Mouse (Mus musculus): ENCODE data around the gene Iqschfp. TPM values are rescaled to one million over a fixed set of nuclear protein-coding genes. Genes with fewer than 3 reads are reported as not detected.

Iqschfp gene
- polyA plus RNA-seq, 1 experiment from 2014 or later: 0.54 TPM

GRCm38 (mm10) chr3:68511744-68512143 is 619.7 kb downstream of the Iqschfp start:
- Histone ChIP-seq H3K4me2 (no peak overlapping the region), H3K27ac (no peak overlapping the region), H3K9ac (no peak overlapping the region), H3K4me1 (peaks cover 12% of the 10 kb centered on the region), H3K9me3 (no peaks in the 10 kb centered on the region), H3K4me3 (no peak overlapping the region), H3K36me3 (no peaks in the 10 kb centered on the region), H3K27me3 (no peaks in the 10 kb centered on the region)
- ATAC-seq (ENCODE audit: insufficient number of reproducible peaks, low FRiP score, low TSS enrichment, low read depth): no peak
- 86% methylated on average over 4 of the region's 4 CpGs for WGBS

GRCm38 (mm10) chr3:68512327-68512726 is 620.3 kb downstream of the Iqschfp start:
- no peak overlapping the region for H3K4me3 ChIP-seq
- H3K27me3 ChIP-seq: no peaks in the 10 kb centered on the region
- ATAC-seq (ENCODE audit: insufficient number of reproducible peaks, low FRiP score, low TSS enrichment, low read depth): no peak
- H3K9me3 ChIP-seq: no peaks in the 10 kb centered on the region
- H3K4me2 ChIP-seq: no peak overlapping the region
- no peaks in the 10 kb centered on the region for H3K36me3 ChIP-seq
- 66% methylated on average over 11 of the region's 11 CpGs for WGBS
- peaks cover 12% of the 10 kb centered on the region for H3K4me1 ChIP-seq
- H3K9ac ChIP-seq: no peak overlapping the region
- no peak overlapping the region for H3K27ac ChIP-seq

- ATAC-seq (ENCODE audit: insufficient number of reproducible peaks, low FRiP score, low TSS enrichment, low read depth): no peak
- no peak overlapping the region for H3K27ac ChIP-seq
- no peak overlapping the region for H3K4me2 ChIP-seq
- H3K9me3 ChIP-seq: no peaks in the 10 kb centered on the region
- no peak overlapping the region for H3K9ac ChIP-seq
- H3K4me1 ChIP-seq: peaks cover 10% of the 10 kb centered on the region
- no peaks in the 10 kb centered on the region for H3K27me3 ChIP-seq
- H3K36me3 ChIP-seq: no peaks in the 10 kb centered on the region
- no peak overlapping the region for H3K4me3 ChIP-seq
- WGBS: 63% methylated on average over 7 of the region's 7 CpGs
These were observed 621.5 kb downstream of the Iqschfp start for GRCm38 (mm10) chr3:68513340-68514119.

- 88% methylated on average over 3 of the region's 3 CpGs for WGBS
- Histone ChIP-seq H3K27ac (no peak overlapping the region), H3K4me1 (peaks cover 5% of the 10 kb centered on the region), H3K9me3 (no peaks in the 10 kb centered on the region), H3K9ac (no peak overlapping the region), H3K4me3 (no peak overlapping the region), H3K36me3 (no peaks in the 10 kb centered on the region), H3K4me2 (no peak overlapping the region), H3K27me3 (no peaks in the 10 kb centered on the region)
- no peak for ATAC-seq (ENCODE audit: insufficient number of reproducible peaks, low FRiP score, low TSS enrichment, low read depth)
These were observed 622.1 kb downstream of the Iqschfp start for GRCm38 (mm10) chr3:68514120-68514497.

DNA sequence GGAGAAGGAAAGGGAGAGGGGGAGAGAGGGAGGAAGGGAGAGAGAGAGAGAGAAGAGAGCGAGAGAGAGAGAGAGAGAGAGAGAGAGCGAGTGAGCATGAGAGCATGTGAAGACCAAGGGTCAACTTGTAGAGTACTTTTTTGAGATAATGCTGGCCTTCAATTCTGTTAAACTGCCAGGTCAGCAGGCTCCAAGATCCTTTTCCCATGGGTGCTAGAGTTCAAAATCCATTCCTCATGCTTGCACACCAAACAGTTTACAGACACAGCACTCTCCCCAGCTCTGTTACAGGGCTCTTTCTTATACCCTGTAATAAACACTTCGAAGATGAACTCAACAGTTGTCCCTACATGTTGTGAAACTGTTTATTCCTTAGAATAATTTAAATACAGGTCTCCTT is 622.7 kb downstream of the Iqschfp start:
- WGBS: 89% methylated on average over 3 of the region's 3 CpGs
- H3K4me2 ChIP-seq: no peak overlapping the region
- no peak for ATAC-seq (ENCODE audit: insufficient number of reproducible peaks, low FRiP score, low TSS enrichment, low read depth)

DNA sequence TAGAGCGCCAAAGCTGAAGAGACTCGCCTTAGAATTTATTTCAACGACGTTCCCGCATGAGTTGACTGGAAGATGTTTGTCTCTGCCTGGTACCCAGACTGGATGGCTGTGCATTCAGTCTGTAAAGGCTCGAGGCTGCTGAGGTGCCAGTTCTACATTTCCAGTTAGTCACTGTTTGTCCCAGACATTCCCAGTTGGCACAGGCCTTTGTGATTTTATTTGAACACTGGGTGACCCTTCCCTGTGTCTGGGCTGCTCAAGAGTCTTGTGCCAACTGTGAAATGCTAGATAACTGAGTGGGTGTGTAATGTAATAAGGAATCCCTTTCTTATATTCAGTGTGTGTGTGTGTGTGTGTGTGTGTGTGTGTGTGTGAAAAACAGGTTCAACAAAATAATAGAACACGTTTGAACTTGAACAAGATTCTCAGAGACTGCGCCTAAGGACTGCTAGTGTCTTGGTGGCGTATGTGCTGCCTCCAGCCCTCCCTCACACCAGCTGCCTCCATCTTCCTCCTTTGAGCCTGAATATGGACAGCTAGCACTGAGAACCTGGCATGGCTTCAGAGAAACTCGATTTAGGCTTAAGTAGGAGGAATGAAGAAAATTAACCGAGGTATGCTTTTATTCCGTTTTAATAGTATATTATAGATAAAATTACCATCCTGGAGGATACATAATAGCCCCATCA is 624.5 kb downstream of the Iqschfp start:
- Histone ChIP-seq H3K27ac (no peak overlapping the region), H3K9me3 (no peaks in the 10 kb centered on the region), H3K9ac (no peak overlapping the region), H3K4me2 (no peak overlapping the region), H3K4me1 (peaks cover 2% of the 10 kb centered on the region; the same call in 1 of the 2 replicates), H3K4me3 (no peak overlapping the region), H3K27me3 (no peaks in the 10 kb centered on the region), H3K36me3 (no peaks in the 10 kb centered on the region)
- no peak for ATAC-seq (ENCODE audit: insufficient number of reproducible peaks, low FRiP score, low TSS enrichment, low read depth)
- 67% methylated on average over 12 of the region's 12 CpGs for WGBS

More for the DNA sequence above, 622.7 kb downstream of the Iqschfp start:
- Histone ChIP-seq H3K4me3 (no peak overlapping the region), H3K9ac (no peak overlapping the region), H3K4me1 (peaks cover 2% of the 10 kb centered on the region; the same call in 1 of the 2 replicates), H3K27ac (no peak overlapping the region), H3K9me3 (no peaks in the 10 kb centered on the region), H3K36me3 (no peaks in the 10 kb centered on the region), H3K27me3 (no peaks in the 10 kb centered on the region)

DNA sequence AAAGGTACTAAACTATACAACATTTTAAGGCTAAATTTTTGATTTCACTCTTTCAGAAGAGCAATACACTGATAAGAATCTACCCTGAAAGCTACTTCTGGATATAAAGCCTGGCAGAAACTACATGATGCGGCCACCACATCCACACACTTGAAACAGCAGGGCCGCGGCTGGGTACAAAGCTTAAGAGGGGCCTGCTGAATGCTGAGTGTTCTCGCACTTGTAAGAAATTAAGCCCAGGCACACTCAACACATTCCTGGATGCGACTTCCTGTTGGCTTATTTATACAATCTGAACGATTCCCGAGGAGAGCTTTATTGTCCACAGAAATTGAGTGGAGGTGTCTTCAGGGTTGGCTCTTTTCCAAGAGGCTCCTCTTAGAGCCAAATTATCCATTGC is 625.2 kb downstream of the Iqschfp start:
- Histone ChIP-seq H3K4me2 (no peak overlapping the region), H3K4me1 (peaks cover 2% of the 10 kb centered on the region; the same call in 1 of the 2 replicates), H3K27me3 (no peaks in the 10 kb centered on the region), H3K9ac (no peak overlapping the region), H3K4me3 (no peak overlapping the region), H3K9me3 (no peaks in the 10 kb centered on the region), H3K27ac (no peak overlapping the region), H3K36me3 (no peaks in the 10 kb centered on the region)
- no peak for ATAC-seq (ENCODE audit: insufficient number of reproducible peaks, low FRiP score, low TSS enrichment, low read depth)
- 27% methylated on average over 7 of the region's 7 CpGs for WGBS

GRCm38 (mm10) chr3:68518041-68518440 is 626.0 kb downstream of the Iqschfp start:
- Histone ChIP-seq H3K27ac (no peak overlapping the region), H3K9ac (no peak overlapping the region), H3K36me3 (no peaks in the 10 kb centered on the region), H3K4me1 (peaks cover 2% of the 10 kb centered on the region; the same call in 1 of the 2 replicates), H3K4me2 (no peak overlapping the region), H3K27me3 (no peaks in the 10 kb centered on the region), H3K9me3 (no peaks in the 10 kb centered on the region), H3K4me3 (no peak overlapping the region)
- 64% methylated on average over 8 of the region's 8 CpGs for WGBS
- ATAC-seq (ENCODE audit: insufficient number of reproducible peaks, low FRiP score, low TSS enrichment, low read depth): no peak

GRCm38 (mm10) chr3:68518586-68518985 is 626.6 kb downstream of the Iqschfp start:
- WGBS: 91% methylated on average over 5 of the region's 5 CpGs
- no peak overlapping the region for H3K4me2 ChIP-seq
- no peak overlapping the region for H3K9ac ChIP-seq
- H3K27me3 ChIP-seq: no peaks in the 10 kb centered on the region
- ATAC-seq (ENCODE audit: insufficient number of reproducible peaks, low FRiP score, low TSS enrichment, low read depth): no peak
- no peaks in the 10 kb centered on the region for H3K9me3 ChIP-seq
- no peak overlapping the region for H3K27ac ChIP-seq
- no peaks in the 10 kb centered on the region for H3K36me3 ChIP-seq
- peaks cover 2% of the 10 kb centered on the region; the same call in 1 of the 2 replicates for H3K4me1 ChIP-seq
- H3K4me3 ChIP-seq: no peak overlapping the region

DNA sequence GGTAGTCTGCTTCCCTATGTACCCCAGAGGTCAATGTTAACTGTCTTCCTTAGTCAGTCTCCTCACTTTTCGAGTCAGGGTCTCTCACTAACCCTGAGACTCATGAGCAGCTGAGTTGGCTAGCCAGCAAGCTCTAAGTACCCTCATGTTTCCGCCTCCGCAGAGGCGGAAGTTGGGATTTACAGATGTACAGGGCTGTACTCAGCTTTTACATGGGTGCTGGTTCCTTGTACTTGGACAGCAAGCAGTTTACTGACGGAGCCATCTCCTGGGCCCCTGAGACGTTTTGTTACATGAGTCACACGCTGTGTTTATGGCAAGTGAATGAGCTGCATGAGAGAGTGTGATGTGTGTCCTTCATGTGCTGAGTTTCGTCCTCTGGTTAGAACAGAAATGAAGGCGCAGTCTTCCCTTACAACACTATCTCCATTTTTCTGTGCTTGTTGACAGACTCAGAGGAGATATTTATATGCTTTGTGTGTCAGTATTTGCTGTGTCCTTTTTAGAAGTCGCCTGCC is 633.4 kb downstream of the Iqschfp start:
- Histone ChIP-seq H3K4me3 (no peak overlapping the region), H3K36me3 (no peaks in the 10 kb centered on the region), H3K4me2 (no peak overlapping the region), H3K9ac (no peak overlapping the region), H3K4me1 (no peaks in the 10 kb centered on the region), H3K27me3 (no peaks in the 10 kb centered on the region), H3K27ac (no peak overlapping the region), H3K9me3 (no peaks in the 10 kb centered on the region)
- no peak for ATAC-seq (ENCODE audit: insufficient number of reproducible peaks, low FRiP score, low TSS enrichment, low read depth)
- WGBS: 83% methylated on average over 10 of the region's 10 CpGs

DNA sequence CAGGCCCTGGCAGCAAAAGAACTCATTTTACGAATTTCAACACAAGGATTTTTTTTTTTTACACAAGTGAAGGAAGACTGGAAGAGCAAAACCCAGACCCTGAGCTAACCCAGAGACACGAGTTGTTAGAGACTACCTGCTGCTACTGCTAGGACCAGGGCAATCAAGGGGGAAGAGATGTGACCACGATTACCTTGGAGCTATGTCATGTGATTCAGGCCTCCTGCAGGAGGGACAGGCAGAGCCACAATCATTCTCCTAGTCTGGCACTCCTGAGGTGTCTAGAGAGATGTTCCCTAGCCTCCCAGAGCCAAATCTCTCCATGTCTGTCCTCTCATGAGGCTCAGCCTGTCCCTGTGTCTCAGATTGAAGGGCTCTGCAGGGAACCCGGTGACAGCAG is 634.4 kb downstream of the Iqschfp start:
- no peaks in the 10 kb centered on the region for H3K4me1 ChIP-seq
- H3K9me3 ChIP-seq: no peaks in the 10 kb centered on the region
- no peak overlapping the region for H3K4me3 ChIP-seq
- no peak overlapping the region for H3K27ac ChIP-seq
- WGBS: 54% methylated on average over 4 of the region's 4 CpGs
- H3K9ac ChIP-seq: no peak overlapping the region
- no peak for ATAC-seq (ENCODE audit: insufficient number of reproducible peaks, low FRiP score, low TSS enrichment, low read depth)
- no peaks in the 10 kb centered on the region for H3K27me3 ChIP-seq
- no peaks in the 10 kb centered on the region for H3K36me3 ChIP-seq
- H3K4me2 ChIP-seq: no peak overlapping the region

GRCm38 (mm10) chr3:68527182-68527581 is 635.1 kb downstream of the Iqschfp start:
- H3K4me2 ChIP-seq: no peak overlapping the region

More at GRCm38 (mm10) chr3:68527182-68527581, 635.1 kb downstream of the Iqschfp start:
- ATAC-seq (ENCODE audit: insufficient number of reproducible peaks, low FRiP score, low TSS enrichment, low read depth): no peak
- 79% methylated on average over 4 of the region's 4 CpGs for WGBS
- Histone ChIP-seq H3K27me3 (no peaks in the 10 kb centered on the region), H3K36me3 (no peaks in the 10 kb centered on the region), H3K27ac (no peak overlapping the region), H3K4me3 (no peak overlapping the region), H3K4me1 (no peaks in the 10 kb centered on the region), H3K9me3 (no peaks in the 10 kb centered on the region), H3K9ac (no peak overlapping the region)
